Mouse (Mus musculus) olfactory bulb, adult 2 months (tissue): ENCODE measurements around the gene Padi2.

Experiments used
- CTCF ChIP-seq: fragments of 200-500 bp; IDR thresholded peaks from 2 replicates; pipeline ENCODE4 v1.5.1; 2012; ENCODE audit warnings: low read depth, mild to moderate bottlenecking, low read length, moderate library complexity; ENCODE audit not compliant: insufficient read depth
- POLR2A ChIP-seq: fragments of 200-500 bp; IDR thresholded peaks from 2 replicates; pipeline ENCODE4 v1.6.1; 2012; ENCODE audit warnings: mild to moderate bottlenecking, low read depth, low read length, moderate library complexity; ENCODE audit not compliant: insufficient read depth

DNA sequence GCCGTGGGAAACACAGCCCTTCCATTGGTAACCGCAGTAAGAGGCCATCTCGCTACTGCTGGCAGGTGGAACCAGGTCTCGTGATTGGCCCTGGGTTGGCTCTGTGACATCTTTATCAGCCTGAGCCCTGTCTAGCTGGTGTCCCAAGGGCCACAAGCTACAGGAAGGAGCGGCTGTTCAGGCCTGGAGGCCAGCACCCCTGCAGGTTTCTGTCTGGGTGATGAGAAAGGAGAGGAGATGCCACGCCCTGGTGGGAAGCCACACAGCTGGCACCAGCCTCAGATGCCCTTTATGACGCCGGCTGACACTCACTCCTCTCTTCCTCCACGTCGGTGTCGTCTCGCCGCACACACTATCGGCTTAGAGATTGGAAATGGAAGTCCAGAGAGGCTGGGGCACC, 83.3 kb downstream of the Padi2 start:
- TF ChIP-seq CTCF (no peak), POLR2A (no peak)
